Mouse (Mus musculus) spleen, adult 2 months (tissue): ENCODE data around the gene Tspoap1. TPM values are rescaled to one million over a fixed set of nuclear protein-coding genes. Genes with fewer than 3 reads are reported as not detected.

Source experiments
- DNase-seq, 2 experiments: peaks; one replicate each; pipeline versions ENCODE4 v3.0.0 to v3.0.0-alpha.2; 2012 to 2021; ENCODE audit warnings: low spot score in 2 of 2, low read depth in 1 of 2
- H3K27ac ChIP-seq: fragments of 200-500 bp; 2 replicates; pipeline ENCODE4 v1.5.1; 2012; ENCODE audit warnings: low read length, inconsistent platforms; ENCODE audit not compliant: insufficient read depth
- H3K27me3 ChIP-seq: fragments of 200-500 bp; 2 replicates; pipeline ENCODE4 v1.6.1; 2012; ENCODE audit warnings: mild to moderate bottlenecking, moderate library complexity, low read length, inconsistent platforms; ENCODE audit not compliant: control insufficient read depth, insufficient read depth
- H3K36me3 ChIP-seq: fragments of 200-500 bp; 2 replicates; pipeline ENCODE4 v1.6.1; 2012; ENCODE audit warnings: mild to moderate bottlenecking, low read length, inconsistent platforms; ENCODE audit not compliant: control insufficient read depth, insufficient read depth
- H3K4me1 ChIP-seq: fragments of 200-500 bp; 2 replicates; pipeline ENCODE4 v1.6.1; 2011; ENCODE audit warnings: inconsistent platforms; ENCODE audit not compliant: control insufficient read depth, insufficient read depth, insufficient read length
- H3K4me3 ChIP-seq: fragments of 200-500 bp; 2 replicates; pipeline ENCODE4 v1.5.1; 2011; ENCODE audit warnings: mild to moderate bottlenecking, inconsistent platforms; ENCODE audit not compliant: insufficient read depth, insufficient read length; ENCODE audit errors: extremely low read depth
- CTCF ChIP-seq: fragments of 200-500 bp; IDR thresholded peaks from 2 replicates; pipeline ENCODE4 v1.5.1; 2011; ENCODE audit warnings: mild to moderate bottlenecking, inconsistent platforms; ENCODE audit not compliant: insufficient read depth, insufficient read length, insufficient replicate concordance; ENCODE audit errors: extremely low read depth
- POLR2A ChIP-seq: fragments of 200-500 bp; IDR thresholded peaks from 2 replicates; pipeline ENCODE4 v1.6.1; 2011; ENCODE audit warnings: low read depth, low read length, inconsistent platforms
- WGBS: fragments of 180-500 bp; shearing (Covaris S2); methylation state at CpG from one replicate; pipeline ENCODE4 v1.1.7; 2018; 5-methylcytosine and 5-hydroxymethylcytosine counted together
- polyA plus RNA-seq: library from polyadenylated mRNA; depleted of rRNA; stranded (reverse); fragments of >200 nt; gene quantifications from 2 replicates; pipeline ENCODE4 v1.2.3, GENCODE M21; 2012

The Tspoap1 gene
- polyA plus RNA-seq, 1 experiment = 6.2 TPM

DNA sequence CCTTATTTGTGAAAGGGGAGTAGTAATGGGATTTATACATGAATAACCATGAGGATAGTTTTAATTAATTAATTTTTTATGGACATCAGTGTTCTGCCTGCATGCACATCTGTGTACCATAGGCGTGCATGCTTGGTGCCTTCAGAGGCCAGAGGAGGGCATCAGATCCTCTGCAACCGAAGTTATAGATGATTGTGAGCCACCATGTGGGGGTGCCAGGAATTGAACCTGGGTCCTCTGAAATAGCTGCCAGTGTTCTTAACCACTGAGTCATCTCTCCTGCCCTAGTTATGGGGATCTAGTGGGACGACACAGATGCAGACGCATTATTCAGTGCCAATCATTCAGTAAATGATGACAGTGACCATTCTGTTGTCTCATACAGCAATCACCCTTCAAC lies 37.5 kb upstream of the Tspoap1 start:
- no peak overlapping the region for H3K27ac ChIP-seq
- no peak overlapping the region for H3K4me3 ChIP-seq
- TF ChIP-seq CTCF (no peak), POLR2A (no peak)
- no peaks in the 10 kb centered on the region for H3K27me3 ChIP-seq
- H3K4me1 ChIP-seq = peaks cover 14% of the 10 kb centered on the region; the same call in 1 of the 2 replicates
- H3K36me3 ChIP-seq = no peaks in the 10 kb centered on the region
- no peak for DNase-seq
- WGBS = 94% methylated on average over 4 of the region's 4 CpGs

- no peak for TF ChIP-seq POLR2A
- TF ChIP-seq CTCF = no peak
- no peak for DNase-seq
- Histone ChIP-seq H3K4me3 (no peak overlapping the region), H3K4me1 (peaks cover 10% of the 10 kb centered on the region; the same call in 1 of the 2 replicates), H3K27me3 (no peaks in the 10 kb centered on the region), H3K36me3 (no peaks in the 10 kb centered on the region), H3K27ac (peak overlapping the region; percentile 51)
Observed at GRCm38 (mm10) chr11:87725515-87725914, 34.8 kb upstream of the Tspoap1 start.

DNA sequence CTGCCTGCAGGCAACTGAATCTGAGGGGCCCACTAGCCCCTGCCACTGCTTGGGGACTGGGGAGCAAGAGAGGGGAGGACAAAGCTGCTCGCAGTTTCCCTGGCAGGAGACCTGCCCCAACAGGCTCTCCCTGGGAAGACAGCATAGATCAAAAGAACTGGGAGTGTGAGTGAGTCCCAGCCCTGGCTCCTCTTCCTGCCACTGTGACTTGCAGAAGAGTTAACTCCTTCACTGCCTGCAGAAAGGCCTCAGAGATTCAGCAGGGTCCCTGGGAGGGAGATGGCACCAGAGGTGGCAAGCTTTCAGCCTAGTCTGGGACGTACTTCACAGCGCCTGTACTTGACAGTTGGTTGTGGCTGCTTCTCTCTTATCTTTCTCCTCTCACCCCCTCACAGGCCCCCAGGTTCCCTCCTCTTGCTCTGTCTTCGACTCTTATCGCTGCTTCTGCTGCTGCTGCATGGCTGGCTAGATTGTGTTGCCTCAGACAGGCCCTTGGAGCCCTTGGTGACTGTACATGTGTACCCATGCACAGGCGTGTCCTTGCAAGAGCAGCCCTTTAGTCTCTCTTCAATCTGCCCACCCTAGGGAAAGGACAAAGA lies 34.3 kb upstream of the Tspoap1 start:
- TF ChIP-seq POLR2A = no peak
- TF ChIP-seq CTCF = no peak
- no peaks in the 10 kb centered on the region for H3K36me3 ChIP-seq
- DNase-seq = no peak
- H3K27ac ChIP-seq = peak overlapping the region; percentile 51
- H3K4me3 ChIP-seq = no peak overlapping the region
- peaks cover 9% of the 10 kb centered on the region; the same call in 1 of the 2 replicates for H3K4me1 ChIP-seq
- 36% methylated on average over 6 of the region's 6 CpGs for whole genome bisulfite sequencing
- H3K27me3 ChIP-seq = no peaks in the 10 kb centered on the region

DNA sequence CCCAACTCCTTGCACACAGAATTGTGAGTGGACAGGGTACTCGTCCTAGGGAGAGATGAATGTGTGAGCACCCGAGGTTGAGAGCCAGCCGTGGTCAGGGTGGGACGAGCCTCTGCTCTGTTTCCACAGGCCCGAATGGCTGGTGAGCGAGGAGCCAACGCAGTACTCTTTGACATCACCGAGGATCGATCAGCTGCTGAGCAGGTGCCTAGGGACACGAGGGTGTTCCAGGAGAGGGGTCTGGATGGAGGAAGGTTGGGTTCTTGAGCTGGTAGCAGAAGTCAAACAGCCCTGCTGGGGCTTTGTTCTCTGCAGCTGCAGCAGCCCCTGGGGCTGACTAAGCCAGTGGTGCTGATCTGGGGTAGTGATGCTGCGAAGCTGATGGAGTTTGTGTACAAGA lies 33.3 kb upstream of the Tspoap1 start:
- H3K27ac ChIP-seq = peak overlapping the region; percentile 31; the same call in 1 of the 2 replicates
- H3K4me1 ChIP-seq = peaks cover 5% of the 10 kb centered on the region; the same call in 1 of the 2 replicates
- no peaks in the 10 kb centered on the region for H3K27me3 ChIP-seq
- no peak overlapping the region for H3K4me3 ChIP-seq
- 78% methylated on average over 11 of the region's 11 CpGs for WGBS
- DNase-seq = no peak
- TF ChIP-seq POLR2A (no peak), CTCF (no peak)
- H3K36me3 ChIP-seq = no peaks in the 10 kb centered on the region

DNA sequence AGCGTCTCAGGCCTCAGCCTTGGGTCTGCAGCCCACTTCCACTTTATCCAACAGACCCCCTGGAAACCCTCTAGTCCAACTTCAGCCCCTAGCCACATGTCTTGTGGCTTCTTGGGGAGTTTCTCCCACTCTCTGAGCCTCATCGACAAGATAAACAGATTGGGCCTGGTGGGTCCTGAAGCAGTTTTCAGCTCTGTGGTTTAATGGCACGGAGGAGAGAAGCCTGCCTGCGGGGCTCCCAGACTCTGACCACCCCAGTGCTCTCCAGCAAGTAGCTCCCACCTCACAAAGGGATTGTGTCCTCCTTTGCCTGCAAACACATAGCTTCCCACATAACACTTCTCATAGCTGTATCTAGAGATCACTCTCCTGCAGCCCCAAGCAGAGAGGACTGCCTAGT lies 32.9 kb upstream of the Tspoap1 start:
- TF ChIP-seq CTCF = no peak
- no peak for TF ChIP-seq POLR2A
- no peak for DNase-seq
- H3K27me3 ChIP-seq = no peaks in the 10 kb centered on the region
- H3K4me3 ChIP-seq = no peak overlapping the region
- no peaks in the 10 kb centered on the region for H3K36me3 ChIP-seq
- WGBS = 62% methylated on average over 4 of the region's 4 CpGs
- H3K27ac ChIP-seq = no peak overlapping the region
- H3K4me1 ChIP-seq = peaks cover 5% of the 10 kb centered on the region; the same call in 1 of the 2 replicates

GRCm38 (mm10) chr11:87728850-87729592 lies 31.3 kb upstream of the Tspoap1 start:
- TF ChIP-seq CTCF (no peak), POLR2A (no peak)
- DNase-seq = no peak
- Histone ChIP-seq H3K27me3 (no peaks in the 10 kb centered on the region), H3K4me3 (no peak overlapping the region), H3K27ac (no peak overlapping the region), H3K4me1 (peaks cover 16% of the 10 kb centered on the region; the same call in 1 of the 2 replicates), H3K36me3 (no peaks in the 10 kb centered on the region)
- 79% methylated on average over 18 of the region's 18 CpGs for WGBS
